Comparison of ENCODE assay signal across 28 mouse cellular contexts in genomic region chr4:119998911-119999310, GRCm38 (mm10).
DNase-seq lines count a peak whose midpoint lies in the region; ATAC-seq lines count a peak whose summit lies in the region.
"Had no signal": no experiment of that assay in that cellular context is flagged by ENCODE, and none has a peak within 500 bp of the region (broad histone marks: within the 10 kb centered on the region; RNA-seq: fewer than 3 reads in every experiment).

No protein-coding gene starts in this region.

- H3K9ac ChIP-seq in kidney, embryonic 15.5 days = no peak overlapping the region
- no peak overlapping the region for H3K9ac ChIP-seq in neural tube, embryonic 15.5 days (replicated peaks)
- H3K9ac ChIP-seq: embryonic facial prominence, embryonic 13.5 days; forebrain, postnatal 0 days; hindbrain, embryonic 14.5 days; liver, embryonic 14.5 days; midbrain, embryonic 13.5 days; stomach, embryonic 15.5 days had no signal

- no peaks in the 10 kb centered on the region for H3K36me3 ChIP-seq in kidney, embryonic 15.5 days
- no peaks in the 10 kb centered on the region for H3K36me3 ChIP-seq in neural tube, embryonic 15.5 days
- H3K36me3 ChIP-seq: embryonic facial prominence, embryonic 13.5 days; midbrain, embryonic 13.5 days; stomach, embryonic 15.5 days had no signal

- no peak overlapping the region for H3K27ac ChIP-seq in kidney, embryonic 15.5 days
- H3K27ac ChIP-seq in neural tube, embryonic 15.5 days (replicated peaks) = no peak overlapping the region
- H3K27ac ChIP-seq: embryonic facial prominence, embryonic 13.5 days; hindbrain, embryonic 14.5 days; liver, embryonic 14.5 days; macrophage; midbrain, embryonic 13.5 days; stomach, embryonic 15.5 days had no signal

- H3K4me3 ChIP-seq in kidney, embryonic 15.5 days (replicated peaks) = no peak overlapping the region
- H3K4me3 ChIP-seq in neural tube, embryonic 15.5 days (replicated peaks) = no peak overlapping the region
- H3K4me3 ChIP-seq: embryonic facial prominence, embryonic 13.5 days; midbrain, embryonic 13.5 days; stomach, embryonic 15.5 days had no signal

- no peak overlapping the region for H3K4me2 ChIP-seq in kidney, embryonic 15.5 days
- H3K4me2 ChIP-seq in neural tube, embryonic 15.5 days = no peak overlapping the region
- H3K4me2 ChIP-seq: embryonic facial prominence, embryonic 13.5 days; heart, embryonic 11.5 days; hindbrain, embryonic 14.5 days; midbrain, embryonic 13.5 days; stomach, embryonic 15.5 days had no signal

- DNase-seq in cerebellum, postnatal 10 days = no peak
- DNase-seq in kidney, postnatal 36 days = no peak
- DNase-seq in cerebellum, adult 9-11 months = peak; percentile 60
- DNase-seq in gonadal fat pad, adult 2 months (ENCODE audit: low read depth) = peak; percentile 45
- no peak for DNase-seq in gastrocnemius, postnatal 10 days
- DNase-seq: adrenal gland, postnatal 25 days; embryo, embryonic 11 days; forebrain, postnatal 0 days; gastrocnemius, postnatal 25 days; heart, adult 18-20 months; heart, postnatal 36 days; kidney, adult 11 months; layer of hippocampus, adult 9-11 months; liver; lung, adult 2 months; lung, postnatal 10 days; right cerebral cortex, postnatal 25 days had no signal

- H3K9me3 ChIP-seq in kidney, embryonic 15.5 days (replicated peaks) = no peaks in the 10 kb centered on the region
- H3K9me3 ChIP-seq in neural tube, embryonic 15.5 days (replicated peaks) = no peaks in the 10 kb centered on the region
- H3K9me3 ChIP-seq: embryonic facial prominence, embryonic 13.5 days; midbrain, embryonic 13.5 days; stomach, embryonic 15.5 days had no signal

- H3K27me3 ChIP-seq in kidney, embryonic 15.5 days = no peaks in the 10 kb centered on the region
- H3K27me3 ChIP-seq in neural tube, embryonic 15.5 days (replicated peaks) = no peaks in the 10 kb centered on the region
- H3K27me3 ChIP-seq: CH12.LX; embryonic facial prominence, embryonic 13.5 days; midbrain, embryonic 13.5 days; stomach, embryonic 15.5 days had no signal

- peak; percentile 69 for ATAC-seq in cerebellum, adult (ENCODE audit: insufficient number of reproducible peaks, low FRiP score, low TSS enrichment)
- ATAC-seq in kidney, embryonic 15.5 days (replicated peaks; ENCODE audit: low FRiP score) = peak; percentile 46; the same call in 1 of the 2 replicates
- no peak for ATAC-seq in neural tube, embryonic 15.5 days (ENCODE audit: low FRiP score)
- ATAC-seq: forebrain, postnatal 0 days; midbrain, embryonic 13.5 days had no signal

- H3K4me1 ChIP-seq in kidney, embryonic 15.5 days = no peaks in the 10 kb centered on the region
- no peaks in the 10 kb centered on the region for H3K4me1 ChIP-seq in neural tube, embryonic 15.5 days
- H3K4me1 ChIP-seq: embryonic facial prominence, embryonic 13.5 days; midbrain, embryonic 13.5 days; stomach, embryonic 15.5 days had no signal

- 44% methylated on average over 5 of the region's 5 CpGs for WGBS in kidney, embryonic 15.5 days
- 66% methylated on average over 5 of the region's 5 CpGs for WGBS in neural tube, embryonic 15.5 days

Comparison
In these comparisons a context has a peak if more than half of its experiments do, and no peak if none do; other contexts are left out.
1. DNase-seq: peak in cerebellum, adult 9-11 months (single experiment) and gonadal fat pad, adult 2 months (single experiment); none in cerebellum, postnatal 10 days (0 of 2), kidney, postnatal 36 days (0 of 2) and gastrocnemius, postnatal 10 days (single experiment).